Mouse (Mus musculus) kidney, adult 2 months (tissue): ENCODE measurements around the gene Rgs16.

Experiments
- CTCF ChIP-seq: fragments of 200-500 bp; conservative IDR thresholded peaks from 2 replicates; pipeline ENCODE4 v1.5.1; 2011; ENCODE audit warnings: low read depth, mild to moderate bottlenecking, control low read depth, low read length, moderate library complexity, mixed read lengths; ENCODE audit not compliant: insufficient read depth, insufficient read length
- POLR2A ChIP-seq: fragments of 200-500 bp; IDR thresholded peaks from one replicate; pipeline ENCODE4 v1.6.1; 2011; ENCODE audit warnings: low read depth, low read length, control low read depth

DNA sequence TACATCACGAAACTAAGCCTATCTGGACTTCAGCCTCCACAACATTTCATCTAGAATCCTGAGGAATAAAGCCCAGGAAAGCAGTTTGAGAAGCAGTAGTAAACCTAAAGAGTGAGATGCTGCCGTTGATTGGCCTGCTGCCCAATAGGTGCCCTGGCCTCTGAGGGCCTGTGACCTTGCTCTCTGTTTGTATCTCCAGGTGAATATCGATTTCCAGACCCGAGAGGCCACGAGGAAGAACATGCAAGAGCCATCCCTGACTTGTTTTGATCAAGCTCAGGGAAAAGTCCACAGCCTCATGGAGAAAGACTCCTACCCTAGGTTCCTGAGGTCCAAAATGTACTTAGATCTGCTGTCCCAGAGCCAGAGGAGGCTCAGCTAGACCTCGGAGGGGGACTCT, 47.6 kb upstream of the Rgs16 start:
- TF ChIP-seq POLR2A (no peak), CTCF (no peak)
